Mouse (Mus musculus): Measurements from ENCODE around the gene Kctd5. TPM values are rescaled to one million over a fixed set of nuclear protein-coding genes. Genes with fewer than 3 reads are reported as not detected.

Kctd5 gene
- polyA plus RNA-seq (2015; fragmentation: Nextera tagmentation; extraction: Ambion mirVana): 32.3 and 32.9 TPM in 2 replicates

GRCm38 (mm10) chr17:24072919-24073696, at the start of gene Kctd5:
TSS of gene Kctd5 (minus strand) at chr17:24073485.

GRCm38 (mm10) chr17:24037844-24038243, 35.4 kb downstream of the Kctd5 start, which contains the start of gene Prss27:
TSS of gene Prss27 (plus strand) at chr17:24038144.

GRCm38 (mm10) chr17:23997901-23998300, 75.4 kb downstream of the Kctd5 start, which contains the start of gene Prss22:
TSS of gene Prss22 (minus strand) at chr17:23998100.

Small RNAs within 50 kb of the gene (microRNA-seq; reads per million reads assigned to microRNA genes)
- gene Gm27700 (ENCODE audit: borderline replicate concordance, insufficient number of aligned reads): not detected

Other genes starting within 250 kb of the Kctd5 start
- 1,156 and 1,274 TPM in 2 replicates for gene Elob, start 244.3 kb downstream of the Kctd5 start, polyA plus RNA-seq (2015; fragmentation: Nextera tagmentation; extraction: Ambion mirVana)
- not detected in 2 replicates for gene Prss33, start 237.4 kb downstream of the Kctd5 start, polyA plus RNA-seq (2015; fragmentation: Nextera tagmentation; extraction: Ambion mirVana)
- not detected in 2 replicates for gene Prss32, start 229.6 kb downstream of the Kctd5 start, polyA plus RNA-seq (2015; fragmentation: Nextera tagmentation; extraction: Ambion mirVana)
- gene Prss41, start 229.3 kb downstream of the Kctd5 start, polyA plus RNA-seq (2015; fragmentation: Nextera tagmentation; extraction: Ambion mirVana): 0.52 and 0.57 TPM in 2 replicates
- gene Prss21, start 205.4 kb downstream of the Kctd5 start, polyA plus RNA-seq (2015; fragmentation: Nextera tagmentation; extraction: Ambion mirVana): not detected in 2 replicates
- not detected in 2 replicates for gene Dcpp1, start 192.6 kb downstream of the Kctd5 start, polyA plus RNA-seq (2015; fragmentation: Nextera tagmentation; extraction: Ambion mirVana)
- gene Dcpp2, start 192.6 kb downstream of the Kctd5 start, polyA plus RNA-seq (2015; fragmentation: Nextera tagmentation; extraction: Ambion mirVana): not detected in 2 replicates
- gene Dcpp3, start 156.0 kb downstream of the Kctd5 start, polyA plus RNA-seq (2015; fragmentation: Nextera tagmentation; extraction: Ambion mirVana): not detected in 2 replicates
- gene Sbp, start 131.8 kb downstream of the Kctd5 start, polyA plus RNA-seq (2015; fragmentation: Nextera tagmentation; extraction: Ambion mirVana): not detected in 2 replicates
- gene Sbpl, start 118.2 kb downstream of the Kctd5 start, polyA plus RNA-seq (2015; fragmentation: Nextera tagmentation; extraction: Ambion mirVana): not detected in 2 replicates
- gene Prss30, start 92.9 kb downstream of the Kctd5 start, polyA plus RNA-seq (2015; fragmentation: Nextera tagmentation; extraction: Ambion mirVana): 0.14 TPM in 1 of 2 replicates, not detected in the other
- not detected in 2 replicates for gene Prss22, start 75.4 kb downstream of the Kctd5 start, polyA plus RNA-seq (2015; fragmentation: Nextera tagmentation; extraction: Ambion mirVana)
- gene Prss27, start 35.3 kb downstream of the Kctd5 start, polyA plus RNA-seq (2015; fragmentation: Nextera tagmentation; extraction: Ambion mirVana): 0.18 and 0.22 TPM in 2 replicates
- 23.3 and 31.5 TPM in 2 replicates for gene Pdpk1, start 77.4 kb upstream of the Kctd5 start, polyA plus RNA-seq (2015; fragmentation: Nextera tagmentation; extraction: Ambion mirVana)
- 35.0 and 47.9 TPM in 2 replicates for gene Amdhd2, start 90.3 kb upstream of the Kctd5 start, polyA plus RNA-seq (2015; fragmentation: Nextera tagmentation; extraction: Ambion mirVana)
- gene Atp6v0c, start 96.2 kb upstream of the Kctd5 start, polyA plus RNA-seq (2015; fragmentation: Nextera tagmentation; extraction: Ambion mirVana): 589 and 650 TPM in 2 replicates
- 2.0 and 2.5 TPM in 2 replicates for gene Tbc1d24, start 132.1 kb upstream of the Kctd5 start, polyA plus RNA-seq (2015; fragmentation: Nextera tagmentation; extraction: Ambion mirVana)
- gene Ntn3, start 136.0 kb upstream of the Kctd5 start, polyA plus RNA-seq (2015; fragmentation: Nextera tagmentation; extraction: Ambion mirVana): 3.9 and 5.7 TPM in 2 replicates
- gene Tedc2, start 147.4 kb upstream of the Kctd5 start, polyA plus RNA-seq (2015; fragmentation: Nextera tagmentation; extraction: Ambion mirVana): 5.3 and 8.3 TPM in 2 replicates
- 8.1 and 10.8 TPM in 2 replicates for gene Ccnf, start 178.0 kb upstream of the Kctd5 start, polyA plus RNA-seq (2015; fragmentation: Nextera tagmentation; extraction: Ambion mirVana)